Mouse (Mus musculus) embryonic facial prominence, embryonic 11.5 days (tissue): ENCODE results near the gene Armh1. TPM values are rescaled to one million over a fixed set of nuclear protein-coding genes. Genes with fewer than 3 reads are reported as not detected.

ENCODE experiments used
- ATAC-seq: fragments of 200-750 bp; cut with Nextera tagmentation; replicated peaks from 2 replicates; pipeline ENCODE4 v1.8.0; 2017; ENCODE audit warnings: low read depth; ENCODE audit not compliant: insufficient number of reproducible peaks, low FRiP score, low TSS enrichment
- DNase-seq: peaks from one replicate; pipeline ENCODE4 v3.0.0-alpha.2; 2015; ENCODE audit warnings: low spot score
- H3K27ac ChIP-seq: fragments of 300-500 bp; sonication (generic); replicated peaks from 2 replicates; pipeline ENCODE4 v1.5.1; 2014; ENCODE audit warnings: mild to moderate bottlenecking, low read depth, low read length, control low read depth
- H3K27me3 ChIP-seq: fragments of 300-500 bp; sonication (generic); 2 replicates; pipeline ENCODE4 v1.6.1; 2014; ENCODE audit warnings: mild to moderate bottlenecking, low read length, moderate library complexity, mixed read lengths; ENCODE audit not compliant: control insufficient read depth, insufficient read depth
- H3K36me3 ChIP-seq: fragments of 300-500 bp; sonication (generic); replicated peaks from 2 replicates; pipeline ENCODE4 v1.6.1; 2014; ENCODE audit warnings: low read depth, mild to moderate bottlenecking, low read length, moderate library complexity, mixed read lengths; ENCODE audit not compliant: control insufficient read depth, insufficient read depth
- H3K4me1 ChIP-seq: fragments of 300-500 bp; sonication (generic); 2 replicates; pipeline ENCODE4 v1.6.1; 2014; ENCODE audit warnings: low read length, mixed read lengths; ENCODE audit not compliant: control insufficient read depth, insufficient read depth
- H3K4me2 ChIP-seq: fragments of 300-500 bp; sonication (generic); 2 replicates; pipeline ENCODE4 v1.6.1; 2014; ENCODE audit warnings: low read depth, mild to moderate bottlenecking, control low read depth, low read length, moderate library complexity
- H3K4me3 ChIP-seq: fragments of 300-500 bp; sonication (generic); 2 replicates; pipeline ENCODE4 v1.5.1; 2014; ENCODE audit warnings: low read depth, low read length, control low read depth
- H3K9ac ChIP-seq: fragments of 300-500 bp; sonication (generic); replicated peaks from 2 replicates; pipeline ENCODE4 v1.6.1; 2014; ENCODE audit warnings: mild to moderate bottlenecking, control low read depth, low read length
- H3K9me3 ChIP-seq: fragments of 300-500 bp; sonication (generic); replicated peaks from 2 replicates; pipeline ENCODE4 v1.6.1; 2016; ENCODE audit warnings: mild to moderate bottlenecking, low read length, inconsistent platforms, mixed read lengths; ENCODE audit not compliant: control insufficient read depth
- WGBS: fragments of 180-500 bp; shearing (Covaris S2); extraction: QIAGEN DNeasy Blood & Tissue Kit; methylation state at CpG from one replicate; pipeline ENCODE4 v1.1.7; 2014; 5-methylcytosine and 5-hydroxymethylcytosine counted together
- polyA plus RNA-seq: library from polyadenylated mRNA; unstranded; fragments of >200 nt; fragmentation: Nextera tagmentation; extraction: Ambion mirVana; gene quantifications from 2 replicates; pipeline ENCODE4 v1.2.1, GENCODE M21; 2014

The Armh1 gene
- polyA plus RNA-seq, 1 experiment from 2014 or later: 0.17 TPM

GRCm38 (mm10) chr4:117252351-117252750 lies 426 bp upstream of the Armh1 start:
- peak overlapping the region; percentile 65 for H3K9ac ChIP-seq
- WGBS: 13% methylated on average over 5 of the region's 5 CpGs
- H3K36me3 ChIP-seq: no peaks in the 10 kb centered on the region
- DNase-seq (no peak), ATAC-seq (0 out of 2 replicates have a peak, but pooled peaks have one; percentile 38)
- H3K27ac ChIP-seq: no peak overlapping the region; the same call in 1 of the 2 replicates
- H3K9me3 ChIP-seq: no peaks in the 10 kb centered on the region
- H3K4me2 ChIP-seq: peak overlapping the region; percentile 66
- H3K4me1 ChIP-seq: no peaks in the 10 kb centered on the region; the same call in 1 of the 2 replicates
- no peaks in the 10 kb centered on the region for H3K27me3 ChIP-seq
- peak overlapping the region; percentile 64 for H3K4me3 ChIP-seq

DNA sequence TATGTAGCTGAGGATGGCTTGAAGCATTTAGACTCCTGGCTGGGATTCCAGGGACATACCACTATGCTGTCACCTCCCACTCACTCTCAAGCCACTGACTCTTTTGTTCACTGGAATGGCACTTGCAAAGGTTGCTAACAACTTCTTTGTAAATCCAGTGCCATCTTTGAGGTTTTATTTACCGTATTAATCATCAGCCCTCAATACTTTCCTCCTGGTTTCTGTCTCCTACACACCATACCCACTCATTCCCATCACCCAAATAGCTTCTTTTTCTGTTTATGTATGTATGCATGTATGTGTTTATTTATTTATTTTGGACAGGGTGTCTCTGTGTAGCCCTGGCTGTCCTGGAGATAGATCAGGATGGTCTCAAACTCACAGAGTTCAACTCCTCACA lies 943 bp downstream of the Armh1 start:
- Histone ChIP-seq H3K4me2 (no peak overlapping the region; the same call in 1 of the 2 replicates), H3K27ac (no peak overlapping the region), H3K4me1 (no peaks in the 10 kb centered on the region; the same call in 1 of the 2 replicates), H3K9me3 (no peaks in the 10 kb centered on the region), H3K27me3 (no peaks in the 10 kb centered on the region), H3K4me3 (no peak overlapping the region; the same call in 1 of the 2 replicates), H3K9ac (no peak overlapping the region), H3K36me3 (no peaks in the 10 kb centered on the region)
- WGBS: 82% methylated on average over 1 of the region's 1 CpGs
- no peak for DNase-seq
- ATAC-seq: no peak

DNA sequence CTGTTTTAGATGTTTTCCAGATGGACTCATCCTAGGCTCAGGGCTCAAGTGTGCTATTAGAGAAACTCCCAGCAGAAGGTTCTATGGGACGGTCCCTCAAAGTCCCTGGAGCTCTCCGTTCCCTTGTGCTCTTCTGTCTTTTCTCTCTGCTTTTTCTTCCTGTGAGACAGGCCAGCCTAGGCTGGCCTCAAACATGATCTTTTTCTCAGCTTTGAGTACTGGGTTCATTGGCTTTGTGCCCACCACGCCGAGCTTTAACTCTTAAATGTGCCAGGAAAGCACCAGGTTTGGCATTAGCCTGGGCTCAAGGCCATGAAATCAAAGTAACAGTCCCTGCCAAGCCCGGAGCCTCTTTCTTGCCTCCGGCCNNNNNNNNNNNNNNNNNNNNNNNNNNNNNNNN lies 11.1 kb downstream of the Armh1 start:
- no peaks in the 10 kb centered on the region for H3K4me1 ChIP-seq
- H3K36me3 ChIP-seq: no peaks in the 10 kb centered on the region
- DNase-seq (no peak), ATAC-seq (no peak)
- H3K27ac ChIP-seq: no peak overlapping the region
- 82% methylated on average over 6 of the region's 6 CpGs for WGBS
- H3K4me2 ChIP-seq: no peak overlapping the region
- H3K4me3 ChIP-seq: no peak overlapping the region
- H3K27me3 ChIP-seq: no peaks in the 10 kb centered on the region
- H3K9ac ChIP-seq: no peak overlapping the region
- no peaks in the 10 kb centered on the region for H3K9me3 ChIP-seq

- no peaks in the 10 kb centered on the region for H3K9me3 ChIP-seq
- H3K4me2 ChIP-seq: no peak overlapping the region
- DNase-seq (no peak), ATAC-seq (no peak)
- H3K27ac ChIP-seq: no peak overlapping the region
- H3K27me3 ChIP-seq: no peaks in the 10 kb centered on the region
- no peaks in the 10 kb centered on the region for H3K4me1 ChIP-seq
- 65% methylated on average over 2 of the region's 2 CpGs for whole genome bisulfite sequencing
- H3K36me3 ChIP-seq: no peaks in the 10 kb centered on the region
- no peak overlapping the region for H3K4me3 ChIP-seq
- no peak overlapping the region for H3K9ac ChIP-seq
Measured at GRCm38 (mm10) chr4:117239153-117239552, 12.8 kb downstream of the Armh1 start.

- H3K9ac ChIP-seq: no peak overlapping the region
- no peak overlapping the region for H3K4me2 ChIP-seq
- 0 out of 2 replicates have a peak overlapping the region, but pooled peaks have one; percentile 3 for H3K27ac ChIP-seq
- H3K9me3 ChIP-seq: no peaks in the 10 kb centered on the region
- H3K36me3 ChIP-seq: no peaks in the 10 kb centered on the region
- DNase-seq: no peak
- H3K4me1 ChIP-seq: no peaks in the 10 kb centered on the region
- no peak for ATAC-seq
- H3K4me3 ChIP-seq: no peak overlapping the region
- H3K27me3 ChIP-seq: no peaks in the 10 kb centered on the region
- 52% methylated on average over 4 of the region's 4 CpGs for WGBS
Measured at GRCm38 (mm10) chr4:117235822-117236221, 16.1 kb downstream of the Armh1 start.

DNA sequence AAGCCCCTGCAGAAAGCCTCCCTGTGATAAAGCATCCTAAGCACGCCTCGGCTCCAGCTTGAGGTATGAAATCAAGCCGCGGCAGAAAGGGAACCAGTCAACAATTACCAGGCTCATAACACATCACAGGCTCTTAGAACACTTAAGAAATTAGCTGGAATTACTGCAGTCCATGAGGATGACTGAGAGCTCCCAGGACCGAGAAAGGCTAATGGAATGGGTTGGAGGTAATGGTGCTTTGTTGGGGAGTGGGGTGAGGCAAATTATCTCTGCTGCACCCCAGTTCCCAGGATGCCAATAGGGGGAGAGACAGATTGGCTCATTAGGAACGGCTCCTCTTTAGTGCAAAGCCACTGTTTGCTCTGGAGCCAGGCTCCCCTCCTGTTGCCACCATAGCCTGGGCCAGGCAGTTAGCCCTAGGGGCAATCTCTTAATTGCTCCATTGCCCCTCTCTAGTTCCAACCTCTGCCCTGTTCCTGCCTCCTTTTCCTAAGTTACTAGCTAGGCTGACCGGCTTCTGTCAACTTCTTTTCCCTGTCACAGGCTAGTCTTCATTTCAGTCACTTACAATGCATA lies 17.7 kb downstream of the Armh1 start:
- H3K4me2 ChIP-seq: no peak overlapping the region
- H3K36me3 ChIP-seq: no peaks in the 10 kb centered on the region
- 43% methylated on average over 7 of the region's 7 CpGs for WGBS
- ATAC-seq: no peak
- no peak overlapping the region for H3K4me3 ChIP-seq
- no peak for DNase-seq
- H3K9ac ChIP-seq: no peak overlapping the region
- H3K4me1 ChIP-seq: no peaks in the 10 kb centered on the region
- H3K27me3 ChIP-seq: no peaks in the 10 kb centered on the region
- H3K9me3 ChIP-seq: no peaks in the 10 kb centered on the region
- no peak overlapping the region for H3K27ac ChIP-seq

DNA sequence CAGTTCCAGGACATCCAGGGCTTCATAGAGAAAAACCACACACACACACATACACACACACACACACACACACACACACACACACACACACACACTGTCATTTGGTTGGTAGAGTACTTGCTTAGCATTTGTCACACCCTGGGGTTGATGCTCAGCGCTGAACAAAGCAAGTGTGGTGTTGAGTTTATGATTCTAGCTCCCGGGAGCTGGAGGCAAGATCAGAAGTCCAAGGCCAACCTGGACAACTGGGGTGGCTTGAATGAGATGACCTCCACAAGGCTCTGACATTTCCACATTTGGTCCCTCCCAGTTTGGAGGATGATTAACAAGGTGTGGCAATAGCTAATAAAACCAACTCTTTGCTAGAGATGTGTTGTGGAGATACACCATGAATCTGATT lies 20.7 kb downstream of the Armh1 start:
- DNase-seq: no peak
- H3K4me2 ChIP-seq: no peak overlapping the region

GRCm38 (mm10) chr4:117230331-117230730 lies 21.6 kb downstream of the Armh1 start:
- Histone ChIP-seq H3K4me3 (no peak overlapping the region), H3K27ac (no peak overlapping the region), H3K9me3 (no peaks in the 10 kb centered on the region), H3K27me3 (no peaks in the 10 kb centered on the region), H3K36me3 (no peaks in the 10 kb centered on the region), H3K4me1 (no peaks in the 10 kb centered on the region), H3K9ac (no peak overlapping the region), H3K4me2 (no peak overlapping the region)
- DNase-seq (no peak), ATAC-seq (no peak)
- WGBS: 45% methylated on average over 10 of the region's 10 CpGs

More for the DNA sequence above, 20.7 kb downstream of the Armh1 start:
- WGBS: 88% methylated on average over 2 of the region's 2 CpGs
- Histone ChIP-seq H3K36me3 (no peaks in the 10 kb centered on the region), H3K4me3 (no peak overlapping the region), H3K9ac (no peak overlapping the region), H3K4me1 (no peaks in the 10 kb centered on the region), H3K27ac (no peak overlapping the region), H3K27me3 (no peaks in the 10 kb centered on the region), H3K9me3 (no peaks in the 10 kb centered on the region)
- no peak for ATAC-seq
